Mouse (Mus musculus) midbrain, embryonic 16.5 days (tissue): ENCODE measurements around the gene Zbtb5. TPM values are rescaled to one million over a fixed set of nuclear protein-coding genes. Genes with fewer than 3 reads are reported as not detected.

ENCODE experiments used
- ATAC-seq: fragments of 200-750 bp; cut with Nextera tagmentation; 2 replicates; pipeline ENCODE4 v1.8.0; 2017; ENCODE audit warnings: moderate TSS enrichment
- H3K27ac ChIP-seq: fragments of 300-500 bp; sonication (generic); 2 replicates; pipeline ENCODE4 v1.5.1; 2014; ENCODE audit warnings: mild to moderate bottlenecking, low read length, mixed read lengths
- H3K27me3 ChIP-seq: fragments of 300-500 bp; sonication (generic); 2 replicates; pipeline ENCODE4 v1.6.1; 2014; ENCODE audit warnings: low read depth, low read length, mixed read lengths; ENCODE audit not compliant: control insufficient read depth, insufficient read depth
- H3K36me3 ChIP-seq: fragments of 300-500 bp; sonication (generic); 2 replicates; pipeline ENCODE4 v1.6.1; 2014; ENCODE audit warnings: mild to moderate bottlenecking, low read length, moderate library complexity, mixed read lengths; ENCODE audit not compliant: control insufficient read depth, insufficient read depth
- H3K4me1 ChIP-seq: fragments of 300-500 bp; sonication (generic); 2 replicates; pipeline ENCODE4 v1.6.1; 2014; ENCODE audit warnings: mild to moderate bottlenecking, low read length, mixed read lengths; ENCODE audit not compliant: control insufficient read depth, insufficient read depth
- H3K4me2 ChIP-seq: fragments of 300-500 bp; sonication (generic); 2 replicates; pipeline ENCODE4 v1.6.1; 2014; ENCODE audit warnings: mild to moderate bottlenecking, low read length, mixed read lengths
- H3K4me3 ChIP-seq: fragments of 300-500 bp; sonication (generic); 2 replicates; pipeline ENCODE4 v1.5.1; 2014; ENCODE audit warnings: low read depth, mild to moderate bottlenecking, low read length, moderate library complexity, mixed read lengths
- H3K9ac ChIP-seq: fragments of 300-500 bp; sonication (generic); 2 replicates; pipeline ENCODE4 v1.6.1; 2014; ENCODE audit warnings: low read depth, low read length, mixed read lengths
- H3K9me3 ChIP-seq: fragments of 300-500 bp; sonication (generic); replicated peaks from 2 replicates; pipeline ENCODE4 v1.6.1; 2014; ENCODE audit warnings: mild to moderate bottlenecking, low read length, mixed read lengths; ENCODE audit not compliant: control insufficient read depth, poor library complexity, severe bottlenecking
- WGBS: fragments of 180-500 bp; shearing (Covaris S2); extraction: QIAGEN DNeasy Blood & Tissue Kit; methylation state at CpG from one replicate; pipeline ENCODE4 v1.1.7; 2014; 5-methylcytosine and 5-hydroxymethylcytosine counted together
- polyA plus RNA-seq: library from polyadenylated mRNA; unstranded; fragments of >200 nt; fragmentation: Nextera tagmentation; extraction: Ambion mirVana; gene quantifications from 2 replicates; pipeline ENCODE4 v1.2.1, GENCODE M21; 2015

Zbtb5 gene
- polyA plus RNA-seq, 1 experiment from 2014 or later: 44.5 TPM

DNA sequence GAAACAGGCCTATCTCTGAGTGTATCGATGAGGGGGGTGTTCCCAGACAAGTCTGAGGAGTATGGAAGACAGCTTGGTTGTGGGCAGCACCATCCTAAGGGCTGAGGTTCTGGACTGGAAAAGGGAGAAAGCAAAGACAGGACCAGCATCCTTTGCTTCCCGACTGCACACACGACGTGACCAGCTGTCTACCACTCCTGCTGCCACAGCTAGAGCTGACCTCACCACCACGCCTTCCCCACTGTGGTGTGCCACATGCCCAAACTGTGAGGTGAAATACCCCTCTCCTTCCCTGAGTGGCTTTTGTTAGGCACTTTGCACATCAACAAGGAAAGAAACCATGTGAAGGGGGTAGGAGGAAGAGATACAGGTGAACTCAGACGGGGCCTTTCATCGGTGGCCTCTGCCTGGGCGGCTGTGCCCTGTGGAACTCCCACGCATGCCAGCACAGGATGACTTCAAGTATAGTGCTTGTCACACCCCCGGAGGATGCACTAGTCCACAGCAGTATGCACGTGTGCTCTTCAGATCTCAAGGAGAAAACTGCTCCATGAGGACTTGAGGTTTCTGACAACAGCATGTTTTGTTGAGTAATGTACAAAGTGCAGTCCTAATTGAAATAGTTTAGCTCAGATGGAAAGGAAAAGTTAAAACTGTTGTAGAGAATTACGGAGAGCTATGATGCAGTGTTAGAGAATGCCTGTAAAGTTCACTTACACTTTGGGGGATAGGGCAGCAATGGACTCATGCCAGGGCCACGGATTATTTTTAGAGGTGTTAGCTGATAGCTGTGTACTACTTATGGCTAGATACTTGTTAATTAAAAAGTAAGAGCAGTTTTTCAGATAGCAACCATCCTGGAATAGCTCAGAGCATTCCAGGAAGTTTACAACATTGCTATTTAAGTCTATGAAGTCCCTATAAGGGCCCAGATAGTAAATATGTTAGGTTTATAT, 25.5 kb upstream of the Zbtb5 start:
- ATAC-seq: no peak
- Histone ChIP-seq H3K4me1 (no peaks in the 10 kb centered on the region), H3K9me3 (no peaks in the 10 kb centered on the region), H3K27ac (no peak overlapping the region), H3K9ac (no peak overlapping the region), H3K4me2 (no peak overlapping the region), H3K36me3 (peaks cover 20% of the 10 kb centered on the region), H3K4me3 (no peak overlapping the region), H3K27me3 (no peaks in the 10 kb centered on the region)
- 94% methylated on average over 13 of the region's 13 CpGs for WGBS

DNA sequence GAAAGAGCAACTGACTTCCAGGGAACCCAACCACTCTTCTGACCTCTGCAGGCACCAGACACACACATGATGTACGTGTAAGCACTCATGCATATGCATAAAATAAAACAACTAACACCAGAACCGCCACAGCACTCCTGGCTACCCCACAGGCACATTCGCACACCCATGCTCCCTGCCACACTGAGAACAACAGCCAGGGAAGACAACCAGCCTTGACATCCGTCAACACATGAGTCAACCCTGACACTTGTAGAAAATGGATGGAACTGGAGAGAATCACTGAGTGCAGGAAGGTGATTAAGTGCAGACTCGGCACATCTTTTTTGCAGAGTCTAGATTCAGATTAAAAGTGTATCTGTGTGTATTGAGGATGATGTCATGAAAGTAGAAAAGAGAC, 24.4 kb upstream of the Zbtb5 start:
- Histone ChIP-seq H3K4me2 (no peak overlapping the region), H3K9me3 (no peaks in the 10 kb centered on the region), H3K9ac (no peak overlapping the region), H3K4me3 (no peak overlapping the region), H3K4me1 (no peaks in the 10 kb centered on the region), H3K27ac (no peak overlapping the region), H3K27me3 (no peaks in the 10 kb centered on the region), H3K36me3 (peaks cover 17% of the 10 kb centered on the region)
- ATAC-seq: no peak
- 84% methylated on average over 5 of the region's 5 CpGs for WGBS

DNA sequence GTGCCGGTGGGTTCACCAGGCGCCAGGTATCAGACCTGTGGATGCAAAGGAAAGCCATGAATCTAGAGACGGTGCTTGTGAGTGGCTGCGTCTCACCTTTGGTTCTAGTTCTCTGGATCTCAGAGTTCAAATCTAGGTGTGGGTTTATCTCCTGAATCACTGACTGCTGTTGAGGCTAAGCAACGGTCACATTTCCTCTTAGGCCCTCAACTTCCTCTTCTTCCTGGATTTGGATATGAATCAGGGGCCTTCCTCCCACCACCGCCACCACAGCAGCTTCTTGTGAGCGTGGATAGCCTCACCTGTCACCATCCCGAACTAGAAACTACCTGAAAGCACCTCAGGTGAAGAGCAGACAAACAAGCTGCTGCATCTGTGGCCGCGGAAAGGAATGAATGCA, 23.8 kb upstream of the Zbtb5 start:
- Histone ChIP-seq H3K9me3 (no peaks in the 10 kb centered on the region), H3K4me3 (no peak overlapping the region), H3K27me3 (no peaks in the 10 kb centered on the region), H3K36me3 (peaks cover 17% of the 10 kb centered on the region), H3K27ac (no peak overlapping the region), H3K4me2 (no peak overlapping the region), H3K9ac (no peak overlapping the region), H3K4me1 (no peaks in the 10 kb centered on the region)
- 93% methylated on average over 10 of the region's 10 CpGs for WGBS
- no peak for ATAC-seq

DNA sequence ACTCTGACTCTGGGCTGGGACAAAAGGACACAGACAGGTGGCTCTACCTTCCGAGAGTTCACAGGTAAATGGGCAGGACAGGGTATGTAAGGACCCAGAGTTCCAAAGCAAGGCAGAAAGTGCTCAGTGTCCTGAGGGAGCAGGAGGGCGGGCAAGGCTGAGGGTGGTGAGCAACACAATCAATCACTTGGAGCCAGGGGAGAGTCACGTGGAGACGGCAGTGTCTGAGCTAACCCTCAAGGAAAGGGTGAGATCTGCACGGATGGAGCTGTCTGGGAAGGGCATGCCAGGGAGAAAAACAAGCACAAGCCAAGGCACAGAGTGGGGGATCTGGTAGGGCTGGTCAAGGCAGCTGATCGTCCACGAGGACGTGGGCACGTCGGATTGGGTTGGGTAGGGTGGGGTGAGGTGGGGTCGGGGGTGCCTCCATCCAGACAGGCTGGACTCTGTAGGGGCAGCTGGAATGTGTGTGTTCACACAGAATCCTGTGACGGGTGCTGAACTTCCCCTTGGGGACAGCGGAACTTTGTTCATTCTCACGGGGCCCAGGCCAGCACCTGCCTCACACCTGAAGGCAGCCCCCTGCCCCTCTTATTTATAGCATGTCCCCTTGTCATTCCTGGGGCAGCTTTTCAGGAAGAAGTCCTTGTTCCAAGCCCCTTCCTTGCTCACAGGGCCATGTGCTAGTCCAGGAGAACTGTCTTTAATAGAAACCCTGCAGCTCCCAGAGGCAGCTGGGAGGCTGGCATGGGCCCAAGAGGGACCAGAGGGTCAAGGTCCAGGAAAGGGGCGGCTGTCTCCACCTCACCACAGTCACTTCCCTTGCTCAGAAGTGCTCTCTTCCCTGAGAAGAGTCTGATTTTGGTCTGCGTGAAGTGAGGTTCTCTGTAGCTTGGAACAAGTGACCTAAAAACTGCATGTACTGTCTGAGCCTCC, 22.7 kb upstream of the Zbtb5 start:
- 87% methylated on average over 16 of the region's 16 CpGs for WGBS
- Histone ChIP-seq H3K27me3 (no peaks in the 10 kb centered on the region), H3K36me3 (peaks cover 17% of the 10 kb centered on the region), H3K9ac (no peak overlapping the region), H3K9me3 (no peaks in the 10 kb centered on the region), H3K4me3 (no peak overlapping the region), H3K4me2 (no peak overlapping the region), H3K4me1 (no peaks in the 10 kb centered on the region), H3K27ac (no peak overlapping the region)
- no peak for ATAC-seq

DNA sequence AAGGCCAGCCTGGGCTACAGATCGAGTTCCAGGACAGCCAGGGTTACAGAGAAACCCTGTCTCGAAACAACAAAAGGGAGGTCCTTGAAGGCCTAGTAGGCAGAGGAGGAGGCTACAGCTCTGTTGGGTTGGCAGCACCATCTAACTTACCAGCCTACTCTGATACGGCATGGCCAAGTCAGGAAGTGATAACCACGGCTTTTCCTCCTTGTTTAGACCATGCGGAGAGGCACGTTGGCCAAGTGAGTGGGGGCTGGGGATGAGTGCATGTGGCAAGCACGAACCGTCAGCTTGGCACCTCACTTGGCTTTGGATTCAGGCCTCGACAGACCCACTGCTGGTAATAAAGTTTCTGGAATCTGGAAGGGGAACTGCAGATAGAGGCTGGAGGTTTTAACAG, 20.4 kb upstream of the Zbtb5 start:
- no peak for ATAC-seq
- peaks cover 24% of the 10 kb centered on the region for H3K36me3 ChIP-seq

DNA sequence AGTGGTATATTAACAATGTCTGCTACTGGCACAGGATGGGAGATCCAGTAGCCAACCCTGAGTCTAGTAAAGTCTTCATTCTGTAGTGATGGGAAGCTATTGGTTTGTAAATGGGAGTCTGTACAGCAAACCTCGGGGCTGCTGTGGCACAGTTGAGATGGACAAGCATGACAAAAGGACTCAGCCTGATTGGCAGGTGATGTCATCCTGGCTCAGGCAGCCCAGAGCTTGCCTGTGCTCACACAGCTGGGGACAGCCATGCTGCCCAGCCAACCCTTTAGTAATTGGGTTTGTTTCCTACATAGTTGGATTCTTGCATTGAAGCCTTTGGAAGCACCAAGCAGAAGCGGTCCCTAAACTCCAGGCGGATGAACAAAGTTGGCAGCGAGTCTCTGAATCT, 14.2 kb upstream of the Zbtb5 start:
- Histone ChIP-seq H3K9me3 (no peaks in the 10 kb centered on the region), H3K9ac (no peak overlapping the region), H3K27me3 (no peaks in the 10 kb centered on the region), H3K4me1 (0 out of 2 replicates have a peak, but pooled peaks cover under 1% of the 10 kb centered on the region), H3K36me3 (peaks cover 12% of the 10 kb centered on the region; the same call in 1 of the 2 replicates), H3K27ac (no peak overlapping the region), H3K4me3 (no peak overlapping the region), H3K4me2 (no peak overlapping the region)
- WGBS: 79% methylated on average over 4 of the region's 4 CpGs
- no peak for ATAC-seq

More for the DNA sequence above, 20.4 kb upstream of the Zbtb5 start:
- Histone ChIP-seq H3K4me3 (no peak overlapping the region), H3K27me3 (no peaks in the 10 kb centered on the region), H3K9ac (no peak overlapping the region), H3K27ac (no peak overlapping the region), H3K9me3 (no peaks in the 10 kb centered on the region), H3K4me2 (no peak overlapping the region), H3K4me1 (no peaks in the 10 kb centered on the region)
- WGBS: 97% methylated on average over 9 of the region's 9 CpGs

DNA sequence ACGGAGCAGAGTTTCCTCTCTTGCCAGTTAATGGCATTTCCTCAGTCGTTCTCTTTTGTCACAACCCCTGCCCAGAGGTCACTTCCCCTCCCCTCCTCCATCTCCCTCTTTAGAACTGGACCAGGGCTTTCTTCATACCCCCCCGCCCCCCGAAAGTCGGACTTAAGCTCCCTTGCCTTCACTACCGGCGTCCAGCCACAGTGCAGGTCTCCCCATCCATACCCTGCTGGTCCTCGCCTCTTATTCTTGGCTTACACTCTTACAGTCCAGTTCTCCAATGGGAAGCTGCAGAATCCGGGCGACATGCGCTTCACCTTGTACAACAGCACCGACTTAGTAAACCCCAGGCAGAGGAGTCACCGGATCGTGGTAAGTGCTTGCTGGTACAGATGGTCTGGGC, 6.8 kb upstream of the Zbtb5 start:
- Histone ChIP-seq H3K36me3 (0 out of 2 replicates have a peak, but pooled peaks cover 1% of the 10 kb centered on the region), H3K4me3 (peak overlapping the region; percentile 73), H3K9me3 (no peaks in the 10 kb centered on the region), H3K4me2 (peak overlapping the region; percentile 65), H3K27ac (no peak overlapping the region), H3K4me1 (peaks cover 16% of the 10 kb centered on the region), H3K9ac (peak overlapping the region; percentile 71), H3K27me3 (no peaks in the 10 kb centered on the region)
- peak; percentile 52 for ATAC-seq
- WGBS: under 1% methylated on average over 14 of the region's 14 CpGs

DNA sequence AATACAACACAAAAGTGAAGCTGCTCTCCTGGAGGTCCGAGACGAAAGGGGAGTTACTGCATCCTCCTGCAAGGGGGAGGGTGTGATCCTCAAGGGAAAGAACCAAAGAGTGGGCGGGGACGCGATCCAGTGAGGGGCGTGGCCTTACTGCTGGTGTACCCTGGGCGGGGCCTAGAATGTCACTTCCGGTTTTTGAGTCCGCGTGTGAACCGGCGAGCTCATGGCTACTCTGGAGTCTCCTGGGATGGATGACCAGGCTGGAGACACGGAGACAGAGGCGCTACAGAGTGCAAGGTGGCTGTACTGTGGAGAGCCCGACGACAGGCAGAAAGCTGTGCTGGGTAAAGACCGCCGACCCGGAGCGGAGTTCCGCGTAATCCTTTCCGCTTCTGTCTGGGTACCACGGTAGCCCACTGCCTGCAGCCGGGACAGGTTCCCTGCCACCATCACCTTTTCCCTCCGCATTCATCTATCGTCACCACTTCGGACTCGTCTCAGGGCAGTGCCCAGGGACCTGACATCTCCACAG, 6.3 kb upstream of the Zbtb5 start, which contains the start of gene Polr1e:
Gene Polr1e, plus strand, starts transcription at position 132 of the 529 bp plus-strand sequence.
- Histone ChIP-seq H3K36me3 (no peaks in the 10 kb centered on the region), H3K4me1 (peaks cover 19% of the 10 kb centered on the region), H3K27me3 (no peaks in the 10 kb centered on the region), H3K4me2 (peak within 1 kb of the TSS; percentile 65), H3K4me3 (peak within 1 kb of the TSS; percentile 73), H3K9ac (peak within 1 kb of the TSS; percentile 71), H3K27ac (0 out of 2 replicates have a peak within 1 kb of the TSS, but pooled peaks have one; percentile 36), H3K9me3 (no peaks in the 10 kb centered on the region)
- WGBS: 0% methylated on average over 29 of the region's 29 CpGs
- ATAC-seq: peak; percentile 81
